Mouse (Mus musculus): Measurements from ENCODE around the gene Ppig.
"Not testable (repeated sequence)": the region's sequence is repeated elsewhere in the genome, so short reads cannot be mapped to it uniquely, and the experiment has no call there.

- not testable (repeated sequence) for TF ChIP-seq POLR2A (IDR thresholded peaks at IDR 0.05; ENCODE audit: control insufficient read depth, low read depth, low read length); CTCF (IDR thresholded peaks at IDR 0.05; ENCODE audit: control insufficient read depth, insufficient read depth, insufficient replicate concordance, low read depth, low read length)
These were observed 45.1 kb upstream of the Ppig start for GRCm38 (mm10) chr2:69677215-69677614.

Data from testis, adult 2 months (tissue).